Mouse (Mus musculus) right cerebral cortex, adult 2 months (tissue): ENCODE results near the gene Diras2.

Source experiments
- DNase-seq, 2 experiments: peaks; one replicate each; pipeline ENCODE4 v3.0.0; 2021 to 2022; ENCODE audit warnings: low spot score in 2 of 2

Diras2 gene

GRCm38 (mm10) chr13:52469795-52470690, 61.0 kb downstream of the Diras2 start:
- peak; percentile 43 to 54 for DNase-seq

- DNase-seq: no peak
Measured at GRCm38 (mm10) chr13:52465141-52465540, 65.9 kb downstream of the Diras2 start.

DNA sequence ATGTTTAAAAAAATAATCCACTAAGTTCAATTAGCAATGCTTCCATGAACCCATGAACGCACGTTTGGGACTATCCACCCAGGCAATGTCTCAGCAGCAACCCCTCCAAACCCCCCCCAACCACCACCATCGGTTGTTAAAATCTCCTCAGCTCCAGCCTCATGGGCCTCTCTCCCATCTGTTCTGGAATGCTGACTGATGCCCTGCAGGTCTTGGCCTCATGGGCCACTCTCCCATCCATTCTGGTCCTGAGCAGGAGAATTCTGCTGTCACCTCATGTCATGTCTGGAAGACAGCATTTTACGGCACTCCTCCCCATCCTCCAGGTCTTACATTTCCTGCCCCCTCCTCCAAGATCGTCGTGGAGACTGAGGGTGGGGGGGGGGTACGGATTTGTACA, 71.1 kb downstream of the Diras2 start:
- no peak for DNase-seq

GRCm38 (mm10) chr13:52457889-52458324, 73.2 kb downstream of the Diras2 start:
- peak; percentile 50 to 60 for DNase-seq

DNA sequence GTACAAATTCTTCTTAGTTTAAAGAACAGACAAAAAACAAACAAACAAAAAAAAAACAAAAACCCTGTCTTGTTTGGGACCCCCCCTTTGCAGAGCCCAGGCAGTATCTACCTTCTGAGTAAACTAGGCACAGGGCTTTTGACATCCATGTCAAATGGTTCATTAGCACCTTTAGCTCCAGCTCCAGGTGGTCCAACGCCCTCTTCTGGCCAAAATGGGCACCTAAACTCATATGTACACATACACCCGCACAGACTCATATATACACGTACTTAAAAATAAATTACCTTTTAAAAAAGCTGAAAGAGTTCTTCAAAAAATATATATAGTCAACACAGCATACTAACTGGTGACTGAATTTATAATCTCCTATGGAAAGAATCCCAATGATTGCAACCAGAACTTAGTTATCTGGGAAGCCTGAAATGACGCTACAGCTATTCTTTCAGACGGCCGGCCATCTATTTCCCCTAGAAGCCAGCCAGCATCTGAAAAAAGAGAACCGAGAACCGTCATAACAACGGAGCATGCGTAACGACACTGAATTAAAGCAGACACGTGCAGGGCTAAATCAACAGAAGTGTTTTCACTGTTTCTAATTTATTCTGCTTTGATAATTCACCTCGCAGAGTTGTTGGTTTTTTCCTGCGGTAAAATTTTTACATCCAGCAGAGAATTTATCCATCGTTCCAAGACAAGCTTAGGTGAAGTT, 73.7 kb downstream of the Diras2 start:
- peak in 1 of 2 experiments; percentile 26 for DNase-seq

DNA sequence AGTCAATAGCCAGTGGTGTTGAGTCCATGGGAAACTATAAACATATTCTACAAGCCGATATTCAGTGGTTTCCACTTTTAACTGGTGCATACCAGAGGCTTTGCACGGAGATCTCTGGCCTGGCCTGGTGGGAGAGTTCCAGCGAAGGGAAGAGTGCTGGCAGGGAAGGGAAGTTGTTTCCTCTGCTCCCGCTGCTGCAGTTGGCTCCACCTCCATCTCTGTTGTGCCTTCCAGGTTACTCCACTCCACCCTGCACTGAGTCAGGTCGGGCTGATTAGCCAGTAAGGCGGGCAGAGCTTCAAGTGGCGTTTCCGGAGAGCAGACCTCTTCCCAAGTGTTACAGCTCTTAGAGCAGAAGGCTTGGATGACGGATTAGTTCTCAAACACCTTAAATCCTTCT, 75.8 kb downstream of the Diras2 start:
- DNase-seq: no peak

DNA sequence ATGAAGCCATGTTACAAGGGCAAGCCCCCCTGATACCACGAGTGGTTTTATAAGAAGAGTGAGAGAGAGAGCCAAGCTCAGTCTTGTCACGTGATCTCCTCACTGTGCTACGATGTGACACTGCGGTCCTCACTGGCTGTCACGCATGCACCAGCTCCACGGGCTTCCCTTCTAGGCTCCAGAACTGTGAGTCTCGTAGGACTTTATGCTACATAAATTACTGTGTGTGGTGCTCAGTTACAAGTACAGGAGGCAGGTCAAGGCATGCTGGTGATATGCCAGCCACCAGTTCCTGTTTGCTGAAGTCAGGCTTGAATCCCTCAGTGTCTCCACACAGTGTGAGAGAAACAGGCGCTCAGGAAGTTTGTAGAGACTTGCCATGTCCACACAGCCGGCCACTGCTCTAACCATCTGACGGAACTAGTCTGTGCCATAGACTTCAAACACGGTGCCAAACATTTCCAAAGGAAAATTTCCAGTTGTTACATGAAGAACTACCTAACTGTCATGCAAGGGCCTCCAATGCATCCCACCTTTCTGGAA, 76.3 kb downstream of the Diras2 start:
- DNase-seq: no peak
